12 mouse cellular contexts compared by ENCODE assay signal in genomic region chr2:94177294-94177693, GRCm38 (mm10). TPM values are rescaled to one million over a fixed set of nuclear protein-coding genes. Genes with fewer than 3 reads are reported as not detected.
DNase-seq lines count a peak whose midpoint lies in the region; ATAC-seq and TF ChIP-seq lines count a peak whose summit lies in the region.
"Had no signal": no experiment of that assay in that cellular context is flagged by ENCODE, and none has a peak within 500 bp of the region (broad histone marks: within the 10 kb centered on the region; RNA-seq: fewer than 3 reads in every experiment).

No protein-coding gene starts in this region.

- peak overlapping the region; percentile 90 for H3K4me2 ChIP-seq in forebrain, embryonic 13.5 days
- H3K4me2 ChIP-seq in forebrain, postnatal 0 days (ENCODE audit: low read depth) = no peak overlapping the region
- H3K4me2 ChIP-seq in limb, embryonic 12.5 days = peak overlapping the region; percentile 62
- peak overlapping the region; percentile 75 for H3K4me2 ChIP-seq in liver, embryonic 12.5 days
- peak overlapping the region; percentile 83; the same call in 1 of the 2 replicates for H3K4me2 ChIP-seq in neural tube, embryonic 15.5 days

- DNase-seq in forebrain, postnatal 0 days = no peak
- no peak for DNase-seq in limb, embryonic 10.5 days (ENCODE audit: low spot score)
- no peak for DNase-seq in embryo, embryonic 10 days (ENCODE audit: low spot score)
- DNase-seq in thymus, postnatal 14 days = no peak
- DNase-seq: embryo, embryonic 11 days; gastrocnemius, postnatal 25 days; lung, postnatal 10 days had no signal

- H3K27ac ChIP-seq in forebrain, embryonic 13.5 days = no peak overlapping the region
- no peak overlapping the region for H3K27ac ChIP-seq in forebrain, postnatal 0 days (ENCODE audit: low read depth, low read length)
- no peak overlapping the region for H3K27ac ChIP-seq in limb, embryonic 12.5 days
- H3K27ac ChIP-seq in limb, embryonic 10.5 days = no peak overlapping the region
- H3K27ac ChIP-seq in liver, embryonic 12.5 days = no peak overlapping the region
- H3K27ac ChIP-seq in neural tube, embryonic 15.5 days (replicated peaks) = no peak overlapping the region
- H3K27ac ChIP-seq: layer of hippocampus, adult 2 months had no signal

- 80% methylated on average over 6 of the region's 6 CpGs for WGBS in forebrain, embryonic 13.5 days
- WGBS in forebrain, postnatal 0 days = 84% methylated on average over 6 of the region's 6 CpGs
- 87% methylated on average over 6 of the region's 6 CpGs for WGBS in limb, embryonic 12.5 days
- WGBS in limb, embryonic 10.5 days = 90% methylated on average over 6 of the region's 6 CpGs
- 81% methylated on average over 6 of the region's 6 CpGs for WGBS in liver, embryonic 12.5 days (ENCODE audit: insufficient replicate concordance)
- 85% methylated on average over 6 of the region's 6 CpGs for WGBS in neural tube, embryonic 15.5 days

- H3K4me3 ChIP-seq in forebrain, embryonic 13.5 days = peak overlapping the region; percentile 75; the same call in 1 of the 2 replicates
- no peak overlapping the region for H3K4me3 ChIP-seq in forebrain, postnatal 0 days (ENCODE audit: low read depth, low read length)
- H3K4me3 ChIP-seq in limb, embryonic 12.5 days (replicated peaks) = no peak overlapping the region
- H3K4me3 ChIP-seq in limb, embryonic 10.5 days = no peak overlapping the region
- peak overlapping the region; percentile 92 for H3K4me3 ChIP-seq in liver, embryonic 12.5 days
- H3K4me3 ChIP-seq in neural tube, embryonic 15.5 days (replicated peaks) = no peak overlapping the region; the same call in 1 of the 2 replicates

- TF ChIP-seq CTCF in forebrain, postnatal 0 days (IDR thresholded peaks at IDR 0.05; ENCODE audit: low read depth) = no peak

- no peak overlapping the region for H3K9ac ChIP-seq in forebrain, embryonic 13.5 days
- H3K9ac ChIP-seq in forebrain, postnatal 0 days = no peak overlapping the region
- H3K9ac ChIP-seq in limb, embryonic 12.5 days (replicated peaks) = no peak overlapping the region
- no peak overlapping the region for H3K9ac ChIP-seq in liver, embryonic 12.5 days
- H3K9ac ChIP-seq in neural tube, embryonic 15.5 days (replicated peaks) = no peak overlapping the region

- H3K9me3 ChIP-seq in forebrain, embryonic 13.5 days (replicated peaks) = no peaks in the 10 kb centered on the region
- no peaks in the 10 kb centered on the region for H3K9me3 ChIP-seq in forebrain, postnatal 0 days (ENCODE audit: low read length)
- no peaks in the 10 kb centered on the region for H3K9me3 ChIP-seq in limb, embryonic 12.5 days
- no peaks in the 10 kb centered on the region for H3K9me3 ChIP-seq in limb, embryonic 10.5 days (replicated peaks)
- H3K9me3 ChIP-seq in liver, embryonic 12.5 days (replicated peaks) = no peaks in the 10 kb centered on the region
- H3K9me3 ChIP-seq in neural tube, embryonic 15.5 days (replicated peaks) = no peaks in the 10 kb centered on the region

- H3K27me3 ChIP-seq in forebrain, embryonic 13.5 days = no peaks in the 10 kb centered on the region
- H3K27me3 ChIP-seq in forebrain, postnatal 0 days (ENCODE audit: insufficient read depth, low read length) = no peaks in the 10 kb centered on the region
- H3K27me3 ChIP-seq in limb, embryonic 12.5 days = no peaks in the 10 kb centered on the region
- no peaks in the 10 kb centered on the region for H3K27me3 ChIP-seq in limb, embryonic 10.5 days (ENCODE audit: low read depth, poor library complexity, severe bottlenecking)
- H3K27me3 ChIP-seq in liver, embryonic 12.5 days (replicated peaks) = no peaks in the 10 kb centered on the region
- H3K27me3 ChIP-seq in neural tube, embryonic 15.5 days (replicated peaks) = no peaks in the 10 kb centered on the region

- H3K36me3 ChIP-seq in forebrain, embryonic 13.5 days (ENCODE audit: poor library complexity, severe bottlenecking) = no peaks in the 10 kb centered on the region
- H3K36me3 ChIP-seq in forebrain, postnatal 0 days (ENCODE audit: insufficient read depth) = no peaks in the 10 kb centered on the region
- H3K36me3 ChIP-seq in limb, embryonic 12.5 days = no peaks in the 10 kb centered on the region
- no peaks in the 10 kb centered on the region for H3K36me3 ChIP-seq in limb, embryonic 10.5 days
- H3K36me3 ChIP-seq in liver, embryonic 12.5 days = no peaks in the 10 kb centered on the region
- H3K36me3 ChIP-seq in neural tube, embryonic 15.5 days = peaks cover 3% of the 10 kb centered on the region; the same call in 1 of the 2 replicates

- ATAC-seq in forebrain, embryonic 13.5 days = no peak
- ATAC-seq in forebrain, postnatal 0 days = no peak
- no peak for ATAC-seq in limb, embryonic 12.5 days (ENCODE audit: insufficient number of reproducible peaks, insufficient read depth, low FRiP score, low TSS enrichment, low read depth)
- no peak for ATAC-seq in liver, embryonic 12.5 days
- ATAC-seq in neural tube, embryonic 15.5 days (ENCODE audit: low FRiP score) = no peak

- H3K4me1 ChIP-seq in forebrain, embryonic 13.5 days = peaks cover 14% of the 10 kb centered on the region
- H3K4me1 ChIP-seq in forebrain, postnatal 0 days (ENCODE audit: insufficient read depth) = peaks cover 10% of the 10 kb centered on the region; the same call in 1 of the 2 replicates
- H3K4me1 ChIP-seq in limb, embryonic 12.5 days (replicated peaks) = peaks cover 12% of the 10 kb centered on the region
- peaks cover 6% of the 10 kb centered on the region for H3K4me1 ChIP-seq in limb, embryonic 10.5 days
- peaks cover 13% of the 10 kb centered on the region for H3K4me1 ChIP-seq in liver, embryonic 12.5 days
- H3K4me1 ChIP-seq in neural tube, embryonic 15.5 days = peaks cover 16% of the 10 kb centered on the region

RNA-seq across cellular contexts. Expression of gene Hsd17b12, which starts 19.5 kb away (rescaled TPM):
- polyA plus RNA-seq in forebrain, embryonic 13.5 days (2015; fragmentation: Nextera tagmentation; extraction: Ambion mirVana) = 119 and 126 TPM in 2 replicates
- total RNA-seq in forebrain, postnatal 0 days (2014; rRNA removed) = 64.1 and 75.8 TPM in 2 replicates
- 134 and 142 TPM in 2 replicates for polyA plus RNA-seq in forebrain, postnatal 0 days (2015; fragmentation: Nextera tagmentation; extraction: Ambion mirVana)
- 96.7 and 98.2 TPM in 2 replicates for polyA plus RNA-seq in limb, embryonic 12.5 days (2016; fragmentation: Nextera tagmentation; extraction: Ambion mirVana)
- 125 and 137 TPM in 2 replicates for polyA plus RNA-seq in limb, embryonic 10.5 days (2016; fragmentation: Nextera tagmentation; extraction: Ambion mirVana)
- 70.3 and 70.5 TPM in 2 replicates for polyA plus RNA-seq in liver, embryonic 12.5 days (2016; fragmentation: Nextera tagmentation; extraction: Ambion mirVana)
- polyA plus RNA-seq in neural tube, embryonic 15.5 days (2015; fragmentation: Nextera tagmentation; extraction: Ambion mirVana) = 138 and 141 TPM in 2 replicates

Comparison
In these comparisons a context has a peak if more than half of its experiments do, and no peak if none do; other contexts are left out.
1. H3K4me3 ChIP-seq: peak in forebrain, embryonic 13.5 days (single experiment) and liver, embryonic 12.5 days (single experiment); none in forebrain, postnatal 0 days (single experiment), limb, embryonic 12.5 days (single experiment), limb, embryonic 10.5 days (single experiment) and neural tube, embryonic 15.5 days (single experiment).